Mouse (Mus musculus) urinary bladder, postnatal 14 days (tissue): ENCODE results near the gene Cmya5.
"Not testable (repeated sequence)": the region's sequence is repeated elsewhere in the genome, so short reads cannot be mapped to it uniquely, and the experiment has no call there.

Source experiments
- DNase-seq: peaks from one replicate; pipeline ENCODE4 v3.0.0; 2021; ENCODE audit warnings: low spot score

Gene Cmya5

GRCm38 (mm10) chr13:93117241-93117640, 27.3 kb downstream of the Cmya5 start:
- no peak for DNase-seq

GRCm38 (mm10) chr13:93102340-93103090, 42.0 kb downstream of the Cmya5 start:
- DNase-seq, result no peak

GRCm38 (mm10) chr13:93098596-93098995, 45.9 kb downstream of the Cmya5 start:
- no peak for DNase-seq

GRCm38 (mm10) chr13:93096643-93097042, 47.9 kb downstream of the Cmya5 start:
- DNase-seq, result no peak

GRCm38 (mm10) chr13:93095097-93095791, 49.3 kb downstream of the Cmya5 start:
- DNase-seq, result no peak

- no peak for DNase-seq
These were observed 50.2 kb downstream of the Cmya5 start for GRCm38 (mm10) chr13:93094204-93094935.

GRCm38 (mm10) chr13:93093697-93094096, 50.8 kb downstream of the Cmya5 start:
- no peak for DNase-seq

- DNase-seq, result no peak
These were observed 51.6 kb downstream of the Cmya5 start for GRCm38 (mm10) chr13:93092916-93093429.

GRCm38 (mm10) chr13:93091866-93092455, 52.6 kb downstream of the Cmya5 start:
- no peak for DNase-seq

GRCm38 (mm10) chr13:93091176-93091575, 53.3 kb downstream of the Cmya5 start:
- no peak for DNase-seq

GRCm38 (mm10) chr13:93089481-93089880, 55.0 kb downstream of the Cmya5 start:
- no peak for DNase-seq

GRCm38 (mm10) chr13:93085711-93086110, 58.8 kb downstream of the Cmya5 start:
- DNase-seq, result no peak

- not testable (repeated sequence) for DNase-seq
These were observed 62.2 kb downstream of the Cmya5 start for GRCm38 (mm10) chr13:93082324-93082723.

GRCm38 (mm10) chr13:93080859-93081258, 63.7 kb downstream of the Cmya5 start:
- no peak for DNase-seq

- DNase-seq, result no peak
These were observed 70.3 kb downstream of the Cmya5 start for GRCm38 (mm10) chr13:93074147-93074641.

GRCm38 (mm10) chr13:93073595-93073994, 70.9 kb downstream of the Cmya5 start:
- no peak for DNase-seq

GRCm38 (mm10) chr13:93072871-93073411, 71.6 kb downstream of the Cmya5 start:
- peak; percentile 12 for DNase-seq

GRCm38 (mm10) chr13:93070406-93070805, 74.1 kb downstream of the Cmya5 start:
- no peak for DNase-seq

- no peak for DNase-seq
These were observed 75.0 kb downstream of the Cmya5 start for GRCm38 (mm10) chr13:93069481-93069880.

- no peak for DNase-seq
These were observed 76.2 kb downstream of the Cmya5 start for GRCm38 (mm10) chr13:93068353-93068752.

- DNase-seq, result peak; percentile 59
These were observed 81.5 kb downstream of the Cmya5 start for GRCm38 (mm10) chr13:93062860-93063636.
